Mouse (Mus musculus) heart, postnatal 0 days (tissue): ENCODE results near the gene Marc2. TPM values are rescaled to one million over a fixed set of nuclear protein-coding genes. Genes with fewer than 3 reads are reported as not detected.

ENCODE experiments used
- ATAC-seq: fragments of 200-750 bp; cut with Nextera tagmentation; 2 replicates; pipeline ENCODE4 v1.8.0; 2017; ENCODE audit warnings: low read depth, moderate number of reproducible peaks, moderate library complexity; ENCODE audit not compliant: insufficient read depth
- DNase-seq: peaks from one replicate; pipeline ENCODE4 v3.0.0-alpha.2; 2016; ENCODE audit warnings: low spot score
- H3K27ac ChIP-seq: fragments of 300-500 bp; sonication (generic); 2 replicates; pipeline ENCODE4 v1.5.1; 2014; ENCODE audit warnings: low read depth, mild to moderate bottlenecking
- H3K27me3 ChIP-seq: fragments of 300-500 bp; sonication (generic); 2 replicates; pipeline ENCODE4 v1.6.1; 2014; ENCODE audit warnings: low read length, mixed read lengths; ENCODE audit not compliant: control insufficient read depth, insufficient read depth
- H3K36me3 ChIP-seq: fragments of 300-500 bp; sonication (generic); replicated peaks from 2 replicates; pipeline ENCODE4 v1.6.1; 2014; ENCODE audit warnings: low read length, mixed read lengths; ENCODE audit not compliant: control insufficient read depth, insufficient read depth
- H3K4me1 ChIP-seq: fragments of 300-500 bp; sonication (generic); 2 replicates; pipeline ENCODE4 v1.6.1; 2014; ENCODE audit warnings: antibody characterized with exemption; ENCODE audit not compliant: control insufficient read depth, insufficient read depth
- H3K4me2 ChIP-seq: fragments of 300-500 bp; sonication (generic); 2 replicates; pipeline ENCODE4 v1.6.1; 2014; ENCODE audit warnings: low read depth, mild to moderate bottlenecking, low read length, moderate library complexity
- H3K4me3 ChIP-seq: fragments of 300-500 bp; sonication (generic); 2 replicates; pipeline ENCODE4 v1.5.1; 2014; ENCODE audit warnings: low read depth, low read length
- H3K9ac ChIP-seq: fragments of 300-500 bp; sonication (generic); replicated peaks from 2 replicates; pipeline ENCODE4 v1.6.1; 2014; ENCODE audit warnings: low read depth, low read length, mixed read lengths
- H3K9me3 ChIP-seq: fragments of 300-500 bp; sonication (generic); replicated peaks from 2 replicates; pipeline ENCODE4 v1.6.1; 2016; ENCODE audit warnings: low read length; ENCODE audit not compliant: control insufficient read depth
- CTCF ChIP-seq: IDR thresholded peaks from 2 replicates; pipeline ENCODE4 v1.5.1; 2016; ENCODE audit warnings: antibody characterized with exemption, control low read depth, low read depth
- EP300 ChIP-seq: IDR thresholded peaks from 2 replicates; pipeline ENCODE4 v1.6.1; 2016; ENCODE audit warnings: antibody characterized with exemption, low read depth
- WGBS: fragments of 180-500 bp; shearing (Covaris S2); extraction: QIAGEN DNeasy Blood & Tissue Kit; methylation state at CpG from one replicate; pipeline ENCODE4 v1.1.7; 2014; 5-methylcytosine and 5-hydroxymethylcytosine counted together
- polyA plus RNA-seq: library from polyadenylated mRNA; unstranded; fragments of >200 nt; fragmentation: Nextera tagmentation; extraction: Ambion mirVana; gene quantifications from 2 replicates; pipeline ENCODE4 v1.2.1, GENCODE M21; 2015
- total RNA-seq: library from RNA; depleted of rRNA; stranded (reverse); fragments of >200 nt; gene quantifications from 2 replicates; pipeline ENCODE4 v1.2.3, GENCODE M21; 2014; ENCODE audit warnings: low replicate concordance; rRNA removed

The Marc2 gene
- total RNA-seq (82.7 and 90.0 TPM in 2 replicates), polyA plus RNA-seq (133 and 135 TPM in 2 replicates)

GRCm38 (mm10) chr1:184846092-184846750 lies at the start of gene Marc2:
Gene Marc2 (minus strand): TSS chr1:184846451.
- Histone ChIP-seq H3K4me1 (peaks cover 18% of the 10 kb centered on the region), H3K4me2 (peak within 1 kb of the TSS; percentile 97), H3K9me3 (no peaks in the 10 kb centered on the region), H3K27me3 (no peaks in the 10 kb centered on the region), H3K36me3 (no peaks in the 10 kb centered on the region), H3K4me3 (peak within 1 kb of the TSS; percentile 87), H3K27ac (peak within 1 kb of the TSS; percentile 89), H3K9ac (peak within 1 kb of the TSS; percentile 70)
- ATAC-seq (no peak), DNase-seq (no peak)
- TF ChIP-seq CTCF (no peak), EP300 (no peak)
- WGBS = 6% methylated on average over 18 of the region's 18 CpGs

GRCm38 (mm10) chr1:184891998-184892397 lies 45.7 kb upstream of the Marc2 start:
- DNase-seq (no peak), ATAC-seq (no peak)
- no peaks in the 10 kb centered on the region for H3K9me3 ChIP-seq
- H3K4me3 ChIP-seq = no peak overlapping the region
- no peak overlapping the region for H3K27ac ChIP-seq
- H3K4me1 ChIP-seq = no peaks in the 10 kb centered on the region
- 77% methylated on average over 3 of the region's 3 CpGs for WGBS
- no peaks in the 10 kb centered on the region for H3K27me3 ChIP-seq
- H3K36me3 ChIP-seq = no peaks in the 10 kb centered on the region
- no peak overlapping the region for H3K9ac ChIP-seq
- H3K4me2 ChIP-seq = no peak overlapping the region
- TF ChIP-seq EP300 (no peak), CTCF (peak; percentile 38)

DNA sequence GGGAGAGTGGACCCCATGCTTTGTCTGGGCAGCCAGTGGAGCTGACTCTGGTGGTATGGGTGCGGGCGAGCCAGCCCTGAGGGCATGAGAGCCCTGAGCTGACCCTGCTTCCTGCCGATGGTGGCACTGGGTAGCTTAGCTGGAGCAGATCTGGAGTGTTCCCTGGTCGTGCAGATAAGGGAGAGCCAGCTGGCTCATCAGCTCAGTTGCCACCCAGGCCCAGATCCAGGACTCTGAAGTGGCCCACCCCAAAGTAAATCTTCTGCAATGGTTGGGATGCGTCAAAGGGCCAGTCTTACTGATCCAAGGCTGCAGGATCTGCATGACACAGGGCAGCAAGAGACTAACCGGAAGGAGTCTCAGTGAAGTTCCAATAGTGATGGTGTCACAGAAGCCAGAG lies 43.2 kb upstream of the Marc2 start:
- Histone ChIP-seq H3K9ac (no peak overlapping the region), H3K27ac (no peak overlapping the region), H3K4me1 (no peaks in the 10 kb centered on the region), H3K36me3 (no peaks in the 10 kb centered on the region), H3K4me3 (no peak overlapping the region), H3K9me3 (no peaks in the 10 kb centered on the region), H3K27me3 (peaks cover 3% of the 10 kb centered on the region; the same call in 1 of the 2 replicates), H3K4me2 (no peak overlapping the region)
- no peak for TF ChIP-seq CTCF
- TF ChIP-seq EP300 = no peak
- WGBS = 70% methylated on average over 6 of the region's 6 CpGs
- DNase-seq = no peak
- no peak for ATAC-seq

DNA sequence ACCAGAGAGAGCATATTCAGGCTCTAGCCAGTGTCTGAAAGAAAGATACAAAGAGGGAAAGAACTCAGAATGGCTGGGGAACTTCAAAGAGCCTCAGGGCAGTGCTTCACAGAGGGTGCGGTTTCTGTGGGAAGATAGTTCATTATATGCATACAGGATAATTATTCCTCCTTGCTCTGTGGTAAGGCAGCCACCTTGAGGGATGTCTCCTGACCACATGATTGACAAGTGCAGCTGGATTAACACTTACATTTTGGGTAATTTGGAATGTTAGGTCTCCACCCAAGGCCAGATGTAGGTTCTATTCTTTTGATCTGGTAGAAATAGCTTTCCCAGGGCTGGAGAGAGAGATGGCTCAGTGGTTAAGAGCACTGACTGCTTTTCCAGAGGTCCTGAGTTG lies 39.9 kb upstream of the Marc2 start:
- Histone ChIP-seq H3K4me2 (no peak overlapping the region), H3K9me3 (no peaks in the 10 kb centered on the region), H3K27ac (no peak overlapping the region), H3K4me3 (no peak overlapping the region), H3K9ac (no peak overlapping the region), H3K27me3 (peaks cover 36% of the 10 kb centered on the region), H3K36me3 (no peaks in the 10 kb centered on the region), H3K4me1 (no peaks in the 10 kb centered on the region)
- ATAC-seq (no peak), DNase-seq (no peak)
- TF ChIP-seq CTCF = no peak
- no peak for TF ChIP-seq EP300
- 74% methylated on average over 1 of the region's 1 CpGs for WGBS

DNA sequence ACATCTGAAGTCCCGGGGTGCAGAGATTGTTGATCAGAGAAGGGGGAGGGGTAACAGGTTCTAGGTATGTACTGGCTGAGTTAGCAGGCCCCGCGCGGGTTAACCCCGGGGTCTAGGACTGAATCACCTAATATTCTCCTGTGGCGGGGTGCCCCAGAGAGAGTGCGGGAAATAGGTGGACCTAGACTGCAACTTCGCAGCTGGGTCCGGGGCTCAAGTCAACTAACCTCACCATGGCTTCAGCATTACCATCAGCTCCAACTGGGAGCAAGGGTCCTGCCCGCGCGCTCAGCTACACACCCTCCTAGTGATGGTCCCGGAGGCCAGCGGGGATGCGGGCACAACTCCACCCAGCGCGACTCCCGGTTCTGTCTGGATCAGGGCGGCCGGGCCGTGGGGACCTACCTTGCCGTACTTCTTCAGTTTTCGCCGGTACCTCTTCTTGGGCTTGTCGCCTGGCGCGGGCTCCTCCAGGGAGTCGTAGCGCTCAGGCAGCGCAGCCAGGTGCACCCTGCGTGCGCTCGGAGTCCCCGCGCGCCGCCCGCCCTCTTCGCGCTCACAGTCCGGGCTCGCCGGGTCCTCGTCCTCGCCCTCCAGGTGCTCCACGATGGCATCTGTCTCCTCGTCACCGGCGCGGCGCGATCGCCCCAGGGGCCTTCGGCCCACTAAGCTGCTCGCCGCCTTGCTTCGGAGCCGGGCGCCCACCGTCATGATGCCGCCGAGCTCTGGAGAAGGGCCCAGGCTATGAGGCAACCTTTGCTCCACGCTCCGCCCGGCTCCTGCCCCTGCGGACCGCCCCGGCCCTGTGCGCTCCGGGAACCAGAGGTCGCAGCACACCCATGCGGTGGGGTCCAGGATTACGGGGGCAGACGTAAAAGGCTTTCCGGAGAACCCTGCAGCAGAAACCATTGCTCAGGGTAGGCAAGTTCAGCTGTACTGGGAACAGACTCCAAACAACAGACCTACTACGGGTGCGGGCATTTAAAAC lies 36.3 kb upstream of the Marc2 start, which contains the start of gene C130074G19Rik:
C130074G19Rik (minus strand) TSS at position 938 of the 988 bp plus-strand sequence.
- H3K9ac ChIP-seq = peak within 1 kb of the TSS; percentile 56
- H3K9me3 ChIP-seq = no peaks in the 10 kb centered on the region
- peak; percentile 94 for ATAC-seq
- TF ChIP-seq CTCF = peak; percentile 69
- no peak for TF ChIP-seq EP300
- H3K27me3 ChIP-seq = peaks cover 39% of the 10 kb centered on the region
- peak within 1 kb of the TSS; percentile 75 for H3K4me2 ChIP-seq
- H3K4me3 ChIP-seq = peak within 1 kb of the TSS; percentile 69
- peak; percentile 49 for DNase-seq
- H3K36me3 ChIP-seq = no peaks in the 10 kb centered on the region
- WGBS = 2% methylated on average over 71 of the region's 77 CpGs
- no peaks in the 10 kb centered on the region for H3K4me1 ChIP-seq
- H3K27ac ChIP-seq = no peak within 1 kb of the TSS
